Mouse (Mus musculus): ENCODE results near the gene Lgr5.

Gene Lgr5

GRCm38 (mm10) chr10:115569712-115570491 lies 17.7 kb downstream of the Lgr5 start, which contains the start of gene A930009A15Rik:
TSS of gene A930009A15Rik (plus strand) at chr10:115569986.
- no peak for DNase-seq

- no peak for DNase-seq
Measured at GRCm38 (mm10) chr10:115563961-115564360, 23.6 kb downstream of the Lgr5 start.

- DNase-seq = no peak
Measured at GRCm38 (mm10) chr10:115562911-115563686, 24.5 kb downstream of the Lgr5 start.

GRCm38 (mm10) chr10:115561136-115561880 lies 26.3 kb downstream of the Lgr5 start:
- DNase-seq = peak; percentile 31

- no peak for DNase-seq
Measured at GRCm38 (mm10) chr10:115556738-115557242, 30.8 kb downstream of the Lgr5 start.

- DNase-seq = no peak
Measured at GRCm38 (mm10) chr10:115555191-115555765, 32.3 kb downstream of the Lgr5 start.

GRCm38 (mm10) chr10:115553352-115554113 lies 34.0 kb downstream of the Lgr5 start:
- no peak for DNase-seq

- DNase-seq = no peak
Measured at GRCm38 (mm10) chr10:115551069-115551468, 36.5 kb downstream of the Lgr5 start.

GRCm38 (mm10) chr10:115550253-115550652 lies 37.3 kb downstream of the Lgr5 start:
- DNase-seq = no peak

- DNase-seq = no peak
Measured at GRCm38 (mm10) chr10:115542917-115543316, 44.7 kb downstream of the Lgr5 start.

- no peak for DNase-seq
Measured at GRCm38 (mm10) chr10:115530746-115531145, 56.8 kb downstream of the Lgr5 start.

- DNase-seq = no peak
Measured at GRCm38 (mm10) chr10:115529768-115530167, 57.8 kb downstream of the Lgr5 start.

- DNase-seq = no peak
Measured at GRCm38 (mm10) chr10:115528892-115529291, 58.7 kb downstream of the Lgr5 start.

GRCm38 (mm10) chr10:115521081-115521451 lies 66.5 kb downstream of the Lgr5 start:
- DNase-seq = no peak

GRCm38 (mm10) chr10:115520200-115521080 lies 67.1 kb downstream of the Lgr5 start:
- no peak for DNase-seq

- no peak for DNase-seq
Measured at GRCm38 (mm10) chr10:115518845-115519244, 68.7 kb downstream of the Lgr5 start.

GRCm38 (mm10) chr10:115515503-115515902 lies 72.1 kb downstream of the Lgr5 start:
- no peak for DNase-seq

- DNase-seq = peak; percentile 16
Measured at GRCm38 (mm10) chr10:115510959-115511358, 76.6 kb downstream of the Lgr5 start.

GRCm38 (mm10) chr10:115505631-115506239 lies 81.8 kb downstream of the Lgr5 start:
- DNase-seq = no peak

- no peak for DNase-seq
Measured at GRCm38 (mm10) chr10:115505155-115505554, 82.4 kb downstream of the Lgr5 start.

GRCm38 (mm10) chr10:115493778-115494141 lies 93.8 kb downstream of the Lgr5 start:
- no peak for DNase-seq

Data from kidney, adult 11 months (tissue).